Mouse (Mus musculus) spleen, adult 2 months (tissue): ENCODE results near the gene Snrk. TPM values are rescaled to one million over a fixed set of nuclear protein-coding genes. Genes with fewer than 3 reads are reported as not detected.

Source experiments
- DNase-seq, 2 experiments: peaks; one replicate each; pipeline versions ENCODE4 v3.0.0 to v3.0.0-alpha.2; 2012 to 2021; ENCODE audit warnings: low spot score in 2 of 2, low read depth in 1 of 2
- H3K27ac ChIP-seq: fragments of 200-500 bp; 2 replicates; pipeline ENCODE4 v1.5.1; 2012; ENCODE audit warnings: low read length, inconsistent platforms; ENCODE audit not compliant: insufficient read depth
- H3K27me3 ChIP-seq: fragments of 200-500 bp; 2 replicates; pipeline ENCODE4 v1.6.1; 2012; ENCODE audit warnings: mild to moderate bottlenecking, moderate library complexity, low read length, inconsistent platforms; ENCODE audit not compliant: control insufficient read depth, insufficient read depth
- H3K36me3 ChIP-seq: fragments of 200-500 bp; 2 replicates; pipeline ENCODE4 v1.6.1; 2012; ENCODE audit warnings: mild to moderate bottlenecking, low read length, inconsistent platforms; ENCODE audit not compliant: control insufficient read depth, insufficient read depth
- H3K4me1 ChIP-seq: fragments of 200-500 bp; 2 replicates; pipeline ENCODE4 v1.6.1; 2011; ENCODE audit warnings: inconsistent platforms; ENCODE audit not compliant: control insufficient read depth, insufficient read depth, insufficient read length
- H3K4me3 ChIP-seq: fragments of 200-500 bp; 2 replicates; pipeline ENCODE4 v1.5.1; 2011; ENCODE audit warnings: mild to moderate bottlenecking, inconsistent platforms; ENCODE audit not compliant: insufficient read depth, insufficient read length; ENCODE audit errors: extremely low read depth
- CTCF ChIP-seq: fragments of 200-500 bp; IDR thresholded peaks from 2 replicates; pipeline ENCODE4 v1.5.1; 2011; ENCODE audit warnings: mild to moderate bottlenecking, inconsistent platforms; ENCODE audit not compliant: insufficient read depth, insufficient read length, insufficient replicate concordance; ENCODE audit errors: extremely low read depth
- POLR2A ChIP-seq: fragments of 200-500 bp; IDR thresholded peaks from 2 replicates; pipeline ENCODE4 v1.6.1; 2011; ENCODE audit warnings: low read depth, low read length, inconsistent platforms
- WGBS: fragments of 180-500 bp; shearing (Covaris S2); methylation state at CpG from one replicate; pipeline ENCODE4 v1.1.7; 2018; 5-methylcytosine and 5-hydroxymethylcytosine counted together
- polyA plus RNA-seq: library from polyadenylated mRNA; depleted of rRNA; stranded (reverse); fragments of >200 nt; gene quantifications from 2 replicates; pipeline ENCODE4 v1.2.3, GENCODE M21; 2012

Snrk gene
- polyA plus RNA-seq, 1 experiment: 36.2 TPM

DNA sequence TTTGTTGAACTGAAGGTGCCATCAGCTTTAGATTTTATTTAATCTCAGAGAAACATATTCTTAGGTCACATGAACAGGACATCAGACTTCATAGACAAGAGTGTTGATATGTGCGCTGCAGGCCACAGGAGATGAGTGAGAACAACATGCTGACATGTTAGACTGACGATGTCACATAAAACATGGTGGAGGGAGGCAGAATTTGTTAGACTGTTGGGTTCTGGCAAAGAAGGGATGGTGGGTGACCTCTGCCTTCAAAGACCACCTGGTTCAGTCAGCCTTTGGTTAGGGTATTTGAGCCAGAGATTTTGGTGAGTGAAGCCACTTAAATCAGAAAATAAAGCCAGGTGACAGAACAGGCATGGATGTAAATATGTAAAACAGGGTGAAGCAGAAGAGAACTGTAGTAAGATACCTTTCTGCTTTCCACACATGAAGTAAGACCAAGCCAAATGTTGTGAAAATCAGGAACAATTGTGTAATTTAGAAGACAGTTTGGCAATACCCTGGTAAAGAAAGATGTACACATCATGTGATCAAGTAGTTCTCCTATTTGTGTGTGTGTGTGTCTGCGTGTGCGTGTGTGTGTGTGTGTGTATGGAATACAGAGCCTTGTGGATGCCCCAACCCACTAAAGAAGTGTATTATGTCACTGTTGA is 21.4 kb downstream of the Snrk start:
- no peak for TF ChIP-seq POLR2A
- no peak for TF ChIP-seq CTCF
- Histone ChIP-seq H3K4me3 (no peak overlapping the region), H3K27ac (no peak overlapping the region), H3K27me3 (no peaks in the 10 kb centered on the region), H3K4me1 (peaks cover 8% of the 10 kb centered on the region; the same call in 1 of the 2 replicates), H3K36me3 (peaks cover 18% of the 10 kb centered on the region)
- WGBS: 93% methylated on average over 4 of the region's 4 CpGs
- no peak for DNase-seq

DNA sequence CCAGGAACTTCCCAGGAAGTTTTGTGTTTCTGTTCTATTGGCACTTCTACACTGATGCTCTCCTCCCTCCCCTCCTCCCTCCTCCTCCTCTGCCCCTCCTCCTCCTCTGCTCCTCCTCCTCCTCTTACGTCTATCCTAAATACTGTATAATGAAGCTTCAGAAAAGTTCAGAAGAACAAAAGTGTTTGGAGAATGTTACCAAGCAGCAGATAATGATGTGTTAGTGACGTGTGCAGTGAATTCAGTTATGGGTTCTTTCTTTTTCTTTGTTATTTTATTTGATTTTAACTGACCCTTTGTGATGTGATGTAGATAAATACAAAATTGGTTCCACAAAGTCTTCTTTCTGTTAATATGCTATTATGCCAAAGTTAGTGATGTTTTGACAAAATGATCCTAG is 22.2 kb downstream of the Snrk start:
- no peaks in the 10 kb centered on the region for H3K27me3 ChIP-seq
- WGBS: 81% methylated on average over 2 of the region's 2 CpGs
- H3K4me3 ChIP-seq: no peak overlapping the region
- no peak for DNase-seq
- peaks cover 16% of the 10 kb centered on the region for H3K36me3 ChIP-seq
- H3K27ac ChIP-seq: no peak overlapping the region
- TF ChIP-seq POLR2A (no peak), CTCF (no peak)
- peaks cover 8% of the 10 kb centered on the region; the same call in 1 of the 2 replicates for H3K4me1 ChIP-seq

- H3K27ac ChIP-seq: no peak overlapping the region
- TF ChIP-seq POLR2A: no peak
- TF ChIP-seq CTCF: no peak
- peaks cover 10% of the 10 kb centered on the region for H3K36me3 ChIP-seq
- no peak for DNase-seq
- no peaks in the 10 kb centered on the region for H3K27me3 ChIP-seq
- no peaks in the 10 kb centered on the region for H3K4me1 ChIP-seq
- no peak overlapping the region for H3K4me3 ChIP-seq
- WGBS: 80% methylated on average over 1 of the region's 1 CpGs
Measured at GRCm38 (mm10) chr9:122143219-122143618, 26.2 kb downstream of the Snrk start.

DNA sequence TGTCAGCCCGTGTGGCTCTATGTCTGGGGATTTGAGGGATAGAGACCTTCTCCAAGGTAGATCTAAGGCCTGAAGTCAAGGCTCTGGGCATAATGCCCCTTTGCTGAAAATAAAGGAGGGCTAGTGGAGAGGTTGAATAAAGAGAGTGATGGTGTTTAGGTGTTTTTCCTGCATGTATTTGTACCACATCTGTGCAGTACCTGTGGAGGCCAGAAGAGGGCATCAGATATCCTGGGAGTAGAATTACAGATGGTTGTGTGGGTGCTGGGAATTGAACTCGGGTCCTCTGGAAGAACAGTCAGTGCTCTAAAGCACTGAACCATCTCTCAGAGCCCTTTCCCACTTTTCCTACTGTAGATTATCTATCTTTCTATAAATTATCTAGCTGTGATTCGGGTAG is 27.7 kb downstream of the Snrk start:
- no peaks in the 10 kb centered on the region; the same call in 1 of the 2 replicates for H3K4me1 ChIP-seq
- DNase-seq: no peak
- TF ChIP-seq CTCF: no peak
- TF ChIP-seq POLR2A: no peak
- no peak overlapping the region for H3K27ac ChIP-seq
- WGBS: 95% methylated on average over 3 of the region's 3 CpGs
- no peaks in the 10 kb centered on the region for H3K27me3 ChIP-seq
- H3K4me3 ChIP-seq: no peak overlapping the region
- peaks cover 10% of the 10 kb centered on the region for H3K36me3 ChIP-seq

DNA sequence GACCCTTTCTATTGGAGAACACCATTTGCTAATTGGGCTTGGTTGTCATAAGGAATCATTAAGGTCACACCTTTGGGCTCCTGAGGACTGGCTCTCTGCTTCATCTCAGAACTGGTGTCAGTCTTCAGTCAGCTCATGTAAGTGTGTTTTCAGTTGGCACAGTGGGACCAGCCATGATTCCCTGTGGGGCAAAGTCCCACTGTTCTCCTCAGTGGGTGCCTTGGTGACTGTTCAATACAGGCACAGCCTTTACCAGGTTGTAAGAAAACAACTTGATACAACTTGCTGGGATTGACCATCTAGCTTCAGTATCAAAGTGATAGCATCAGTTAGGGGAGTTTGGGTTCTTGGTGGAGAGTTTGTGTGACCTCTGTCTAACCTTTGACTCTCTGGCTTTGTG is 28.6 kb downstream of the Snrk start:
- no peaks in the 10 kb centered on the region; the same call in 1 of the 2 replicates for H3K4me1 ChIP-seq
- no peak overlapping the region for H3K4me3 ChIP-seq
- no peak for DNase-seq
- TF ChIP-seq POLR2A (no peak), CTCF (no peak)
- H3K27ac ChIP-seq: no peak overlapping the region
- H3K27me3 ChIP-seq: no peaks in the 10 kb centered on the region
- H3K36me3 ChIP-seq: peaks cover 10% of the 10 kb centered on the region

GRCm38 (mm10) chr9:122146124-122146870 is 29.2 kb downstream of the Snrk start:
- 78% methylated on average over 4 of the region's 4 CpGs for WGBS
- Histone ChIP-seq H3K27ac (no peak overlapping the region; the same call in 1 of the 2 replicates), H3K36me3 (peaks cover 10% of the 10 kb centered on the region), H3K4me1 (no peaks in the 10 kb centered on the region; the same call in 1 of the 2 replicates), H3K4me3 (no peak overlapping the region), H3K27me3 (no peaks in the 10 kb centered on the region)
- no peak for DNase-seq
- TF ChIP-seq POLR2A (no peak), CTCF (no peak)

- DNase-seq: no peak
- TF ChIP-seq CTCF: no peak
- no peak for TF ChIP-seq POLR2A
- Histone ChIP-seq H3K4me1 (no peaks in the 10 kb centered on the region; the same call in 1 of the 2 replicates), H3K27me3 (no peaks in the 10 kb centered on the region), H3K4me3 (no peak overlapping the region), H3K27ac (no peak overlapping the region), H3K36me3 (peaks cover 7% of the 10 kb centered on the region)
- WGBS: 92% methylated on average over 3 of the region's 3 CpGs
Measured at GRCm38 (mm10) chr9:122148356-122148755, 31.3 kb downstream of the Snrk start.
